Mouse (Mus musculus) kidney, adult 2 months (tissue): ENCODE results near the gene Gm44503. TPM values are rescaled to one million over a fixed set of nuclear protein-coding genes. Genes with fewer than 3 reads are reported as not detected.

Experiments used
- DNase-seq: peaks from one replicate; pipeline ENCODE4 v3.0.0; 2021
- H3K27ac ChIP-seq: fragments of 200-500 bp; 2 replicates; pipeline ENCODE4 v1.5.1; 2012; ENCODE audit warnings: low read depth, low read length, control low read depth, inconsistent platforms; ENCODE audit not compliant: insufficient read depth
- H3K27me3 ChIP-seq: fragments of 200-500 bp; replicated peaks from 2 replicates; pipeline ENCODE4 v1.6.1; 2012; ENCODE audit warnings: mild to moderate bottlenecking, moderate library complexity, low read length, inconsistent platforms; ENCODE audit not compliant: control insufficient read depth, insufficient read depth
- H3K36me3 ChIP-seq: fragments of 200-500 bp; 2 replicates; pipeline ENCODE4 v1.6.1; 2012; ENCODE audit warnings: mild to moderate bottlenecking, moderate library complexity, low read length, inconsistent platforms; ENCODE audit not compliant: control insufficient read depth, insufficient read depth
- H3K4me1 ChIP-seq: fragments of 200-500 bp; 2 replicates; pipeline ENCODE4 v1.6.1; 2011; ENCODE audit warnings: low read length; ENCODE audit not compliant: control insufficient read depth, insufficient read depth
- H3K4me3 ChIP-seq: fragments of 200-500 bp; 2 replicates; pipeline ENCODE4 v1.5.1; 2011; ENCODE audit warnings: mild to moderate bottlenecking, low read depth, low read length, control low read depth; ENCODE audit not compliant: insufficient read depth
- CTCF ChIP-seq: fragments of 200-500 bp; conservative IDR thresholded peaks from 2 replicates; pipeline ENCODE4 v1.5.1; 2011; ENCODE audit warnings: low read depth, mild to moderate bottlenecking, control low read depth, low read length, moderate library complexity, mixed read lengths; ENCODE audit not compliant: insufficient read depth, insufficient read length
- POLR2A ChIP-seq: fragments of 200-500 bp; IDR thresholded peaks from one replicate; pipeline ENCODE4 v1.6.1; 2011; ENCODE audit warnings: low read depth, low read length, control low read depth
- whole genome bisulfite sequencing: fragments of 180-500 bp; shearing (Covaris S2); methylation state at CpG from one replicate; pipeline ENCODE4 v1.1.7; 2018; 5-methylcytosine and 5-hydroxymethylcytosine counted together
- polyA plus RNA-seq: library from polyadenylated mRNA; depleted of rRNA; stranded (reverse); fragments of >200 nt; gene quantifications from 2 replicates; pipeline ENCODE4 v1.2.3, GENCODE M21; 2012

Gene Gm44503
- polyA plus RNA-seq, 1 experiment: not detected

DNA sequence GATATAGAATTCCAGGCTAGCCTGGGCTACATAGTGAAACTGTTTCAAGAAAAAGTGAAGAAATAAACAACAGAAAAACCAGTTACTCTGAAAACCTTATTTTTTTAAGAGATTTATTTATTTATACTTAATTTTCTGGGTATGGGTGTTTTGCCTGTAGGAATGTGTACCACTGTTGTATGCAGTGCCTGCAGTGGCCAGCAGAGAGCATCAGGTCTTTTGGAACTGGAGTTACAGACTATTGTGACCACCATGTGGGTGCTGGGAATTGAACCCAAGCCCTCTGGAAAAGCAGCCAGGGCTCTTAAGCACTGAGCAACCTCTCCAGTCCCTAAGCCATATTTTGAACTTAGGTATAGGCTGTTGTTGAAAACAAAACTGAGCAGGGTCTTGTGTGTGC, 14.3 kb downstream of the Gm44503 start:
- H3K4me3 ChIP-seq: no peak overlapping the region
- no peak for DNase-seq
- no peak for TF ChIP-seq CTCF
- H3K27me3 ChIP-seq: no peaks in the 10 kb centered on the region
- peaks cover 2% of the 10 kb centered on the region; the same call in 1 of the 2 replicates for H3K4me1 ChIP-seq
- no peak overlapping the region for H3K27ac ChIP-seq
- H3K36me3 ChIP-seq: no peaks in the 10 kb centered on the region

DNA sequence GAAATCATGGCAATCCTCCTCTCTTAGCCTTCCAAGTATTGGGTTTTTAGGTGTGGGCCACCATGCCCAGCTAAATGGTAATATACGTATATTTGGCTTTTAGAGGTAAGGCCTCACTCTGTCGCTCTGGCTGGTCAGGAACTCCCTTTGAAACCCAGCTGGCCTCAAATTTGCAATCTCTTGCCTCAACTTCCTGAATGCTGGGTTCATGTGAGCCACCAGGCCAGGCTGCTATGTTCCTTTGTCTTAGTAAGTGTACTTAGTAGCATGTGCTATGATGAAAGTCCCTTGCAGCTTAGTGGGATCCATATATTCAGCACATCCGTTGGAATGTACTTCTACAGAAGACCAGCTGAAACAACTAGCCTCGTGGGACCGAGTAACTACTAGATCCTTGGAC, 16.1 kb downstream of the Gm44503 start:
- 92% methylated on average over 5 of the region's 5 CpGs for WGBS
- no peaks in the 10 kb centered on the region for H3K27me3 ChIP-seq

DNA sequence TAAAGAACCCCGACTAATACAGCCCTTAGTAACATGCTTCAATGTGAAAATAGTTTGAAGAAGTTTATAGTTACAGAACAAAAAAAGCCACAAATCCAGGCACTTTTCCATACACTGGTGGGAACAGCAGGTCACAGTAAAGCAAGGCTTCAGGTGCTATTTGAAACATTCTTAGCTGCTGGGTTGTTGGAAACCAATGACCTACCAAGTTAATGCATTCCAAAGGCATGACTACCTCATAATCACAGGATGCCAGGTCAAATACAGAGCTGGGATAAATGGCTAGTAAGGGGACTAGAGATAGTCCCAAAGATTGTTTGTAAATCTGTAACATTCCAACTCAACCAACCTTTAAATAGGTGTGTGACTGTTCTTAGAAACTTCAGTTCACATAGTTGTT, 16.6 kb downstream of the Gm44503 start:
- Histone ChIP-seq H3K27me3 (no peaks in the 10 kb centered on the region), H3K4me1 (no peaks in the 10 kb centered on the region), H3K27ac (peak overlapping the region; percentile 38; the same call in 1 of the 2 replicates), H3K36me3 (no peaks in the 10 kb centered on the region), H3K4me3 (no peak overlapping the region)
- peak; percentile 36 for DNase-seq
- TF ChIP-seq POLR2A (no peak), CTCF (no peak)
- WGBS: 89% methylated on average over 1 of the region's 1 CpGs

More for the DNA sequence above, 16.1 kb downstream of the Gm44503 start:
- Histone ChIP-seq H3K4me1 (no peaks in the 10 kb centered on the region), H3K27ac (peak overlapping the region; percentile 1; the same call in 1 of the 2 replicates), H3K36me3 (no peaks in the 10 kb centered on the region), H3K4me3 (no peak overlapping the region)
- no peak for DNase-seq
- TF ChIP-seq CTCF (no peak), POLR2A (no peak)

DNA sequence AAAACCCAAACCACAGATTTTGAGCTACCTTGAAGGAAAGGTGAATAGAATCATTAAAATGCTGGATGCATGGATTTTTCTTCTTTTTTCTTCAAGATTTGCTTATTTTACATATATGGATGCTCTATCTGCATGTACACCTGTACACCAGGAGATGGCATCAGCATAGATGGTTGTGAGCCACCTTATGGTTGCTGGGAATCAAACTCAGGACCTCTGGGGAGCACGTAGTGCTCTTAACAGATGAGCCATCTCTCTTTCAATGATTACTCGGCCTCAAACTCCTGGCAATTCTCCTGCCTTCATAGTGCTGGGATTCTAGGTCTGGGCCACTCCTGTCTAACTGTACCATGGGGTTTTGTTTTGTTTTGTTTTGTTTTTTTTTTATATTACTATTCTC, 24.4 kb downstream of the Gm44503 start:
- peaks cover 6% of the 10 kb centered on the region; the same call in 1 of the 2 replicates for H3K4me1 ChIP-seq

DNA sequence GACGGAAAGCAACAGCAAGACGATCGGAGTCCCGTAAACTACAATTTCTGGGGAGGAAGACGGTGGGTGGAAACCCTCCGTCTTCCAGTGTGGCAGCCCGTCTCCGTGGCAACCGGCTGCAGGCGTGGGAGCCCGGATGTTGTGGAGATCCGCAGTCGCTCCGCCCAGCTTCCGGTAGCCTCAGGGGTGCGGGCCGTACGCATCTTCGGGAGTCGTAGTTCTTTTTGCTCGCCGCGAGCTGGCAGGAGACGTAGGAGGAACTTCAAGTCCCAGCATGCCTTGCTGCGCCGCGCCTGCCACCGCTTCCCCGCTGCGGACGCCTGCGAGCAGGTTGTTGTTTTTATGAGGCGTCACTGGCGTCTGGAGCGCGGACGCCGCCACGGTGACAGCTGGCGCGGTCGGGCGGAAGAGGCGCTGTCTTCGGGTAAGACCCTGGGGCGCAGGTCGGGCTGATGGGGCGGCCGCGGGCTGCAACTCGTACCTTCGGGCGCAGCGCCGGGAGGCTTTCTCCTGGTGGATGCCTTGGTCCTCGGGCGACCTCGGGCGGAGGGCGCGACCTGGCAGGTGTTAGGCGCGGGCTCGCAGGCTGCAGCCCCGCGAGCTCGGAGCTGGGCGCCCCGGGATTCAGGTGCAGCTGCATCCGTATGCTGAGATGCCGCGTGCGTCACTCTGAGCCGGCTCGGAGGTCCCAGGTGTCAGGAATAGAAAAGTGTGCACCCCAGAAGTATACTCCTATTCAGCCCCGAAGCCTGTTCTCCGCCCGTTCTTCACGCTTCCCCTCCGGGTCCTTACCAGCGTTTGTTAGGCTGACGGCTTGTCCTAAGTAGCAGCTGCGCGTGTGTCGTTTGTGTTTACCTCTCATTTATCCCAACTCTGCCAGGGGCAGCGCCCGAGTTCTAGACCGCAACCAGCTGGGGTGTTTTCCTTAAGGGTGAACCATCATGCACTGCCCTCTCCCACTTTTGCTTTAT, 26.9 kb downstream of the Gm44503 start, which contains the start of the genes Ccpg1os and Ccpg1:
Ccpg1os (minus strand) TSS at position 133 of the 971 bp plus-strand sequence.
Ccpg1 (plus strand) TSS at position 180 of the 971 bp plus-strand sequence.
- Histone ChIP-seq H3K27me3 (no peaks in the 10 kb centered on the region), H3K4me3 (peak within 1 kb of the TSS; percentile 81), H3K36me3 (no peaks in the 10 kb centered on the region), H3K27ac (peak within 1 kb of the TSS; percentile 70; the same call in 1 of the 2 replicates), H3K4me1 (peaks cover 16% of the 10 kb centered on the region; the same call in 1 of the 2 replicates)
- TF ChIP-seq CTCF: no peak
- TF ChIP-seq POLR2A: no peak
- WGBS: under 1% methylated on average over 88 of the region's 88 CpGs
- DNase-seq: peak; percentile 99

More for the DNA sequence above, 24.4 kb downstream of the Gm44503 start:
- no peaks in the 10 kb centered on the region for H3K27me3 ChIP-seq
- DNase-seq: no peak
- no peaks in the 10 kb centered on the region for H3K36me3 ChIP-seq
- 66% methylated on average over 2 of the region's 2 CpGs for WGBS
- no peak overlapping the region for H3K4me3 ChIP-seq
- no peak overlapping the region for H3K27ac ChIP-seq
- no peak for TF ChIP-seq POLR2A

DNA sequence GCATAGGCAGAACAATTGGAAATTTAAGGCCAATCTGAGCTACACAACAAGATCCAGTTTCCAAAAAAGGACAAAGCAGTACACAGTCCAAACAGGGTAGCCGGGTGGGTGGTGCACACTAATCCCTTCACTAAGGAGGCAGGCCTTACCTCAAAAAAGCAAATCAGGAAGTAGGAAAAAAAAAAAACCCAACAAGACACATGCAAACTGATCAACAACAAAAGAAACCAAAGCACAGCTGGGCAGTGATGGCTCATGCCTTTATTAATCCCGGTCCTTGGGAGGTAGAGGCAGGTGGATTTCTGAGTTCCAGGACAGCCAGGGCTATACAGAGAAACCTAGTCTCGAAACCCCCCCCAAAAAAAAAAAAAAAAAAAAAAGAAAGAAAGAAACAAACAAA, 29.1 kb downstream of the Gm44503 start:
- H3K36me3 ChIP-seq: no peaks in the 10 kb centered on the region
- H3K27me3 ChIP-seq: no peaks in the 10 kb centered on the region
- TF ChIP-seq CTCF (no peak), POLR2A (no peak)
- 76% methylated on average over 3 of the region's 3 CpGs for WGBS
- H3K4me3 ChIP-seq: no peak overlapping the region
- peaks cover 21% of the 10 kb centered on the region; the same call in 1 of the 2 replicates for H3K4me1 ChIP-seq
- H3K27ac ChIP-seq: no peak overlapping the region
- DNase-seq: no peak

DNA sequence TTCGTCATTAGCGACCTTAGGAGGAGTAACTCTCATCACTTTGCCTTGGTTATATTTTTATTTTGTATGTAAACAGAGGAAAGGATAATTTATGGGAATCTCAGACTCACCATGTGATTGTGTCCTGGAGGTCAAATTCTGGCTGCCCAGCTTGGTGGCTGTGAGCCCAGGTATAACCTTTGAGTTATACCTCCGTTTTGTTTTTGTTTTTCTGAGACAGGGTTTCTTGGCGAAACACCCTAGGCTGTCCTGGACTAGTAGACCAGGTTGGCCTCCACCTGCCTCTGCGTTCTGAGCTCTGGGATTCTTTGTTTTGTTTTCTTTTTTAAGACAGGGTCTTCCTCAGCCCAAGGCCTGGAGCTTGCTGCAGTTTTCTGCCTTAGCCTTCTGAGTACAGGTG, 30.1 kb downstream of the Gm44503 start:
- no peak overlapping the region for H3K27ac ChIP-seq
- peak; percentile 67 for DNase-seq
- no peak for TF ChIP-seq CTCF
- WGBS: 46% methylated on average over 5 of the region's 5 CpGs
- H3K36me3 ChIP-seq: no peaks in the 10 kb centered on the region
- H3K4me1 ChIP-seq: peaks cover 21% of the 10 kb centered on the region; the same call in 1 of the 2 replicates
- H3K4me3 ChIP-seq: no peak overlapping the region
- H3K27me3 ChIP-seq: no peaks in the 10 kb centered on the region
